Mouse (Mus musculus): Measurements from ENCODE around the gene Gpr25.

DNA sequence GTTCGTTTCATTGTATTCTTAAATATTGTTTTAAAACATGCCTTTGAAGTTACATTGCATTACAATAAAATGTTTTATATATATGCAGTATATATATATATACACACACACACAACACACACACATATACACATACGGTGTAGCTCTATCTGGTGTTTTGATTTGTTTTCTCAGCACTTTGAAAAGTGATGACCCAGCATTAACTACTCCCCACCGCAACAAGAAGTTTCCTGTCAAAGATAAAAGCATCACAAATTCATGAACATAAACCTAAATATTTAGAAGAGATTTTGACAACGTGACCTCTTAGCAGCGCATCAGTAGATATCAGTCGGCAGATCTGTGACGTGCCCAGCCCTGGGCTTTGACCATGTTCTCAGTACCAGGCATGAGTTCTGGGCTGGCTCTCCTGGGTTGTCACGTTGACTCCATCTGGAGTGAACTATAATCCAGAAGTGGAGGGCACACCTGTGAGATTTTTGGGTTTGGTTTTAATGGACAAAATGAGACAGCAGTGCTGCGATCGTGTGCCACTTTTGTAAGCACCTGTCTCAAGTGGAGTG, 6.1 kb downstream of the Gpr25 start:
- TF ChIP-seq POLR2A (IDR thresholded peaks at IDR 0.05; ENCODE audit: low read depth, low read length) (no peak), CTCF (IDR thresholded peaks at IDR 0.05; ENCODE audit: borderline replicate concordance, insufficient read depth, low read length) (no peak)
